Mouse (Mus musculus) hindbrain, embryonic 11.5 days (tissue): ENCODE measurements at regions not wholly inside any gene's neighbourhood (a gene's known extent, or its start where the extent isn't known, plus 50 kb on each side); places are given as distances from the start of the nearest gene placed in this dataset.

Experiments
- ATAC-seq: fragments of 200-750 bp; cut with Nextera tagmentation; 2 replicates; pipeline ENCODE4 v1.8.0; 2017; ENCODE audit warnings: mild to moderate bottlenecking, moderate TSS enrichment, moderate library complexity; ENCODE audit not compliant: low FRiP score
- DNase-seq: peaks from one replicate; pipeline ENCODE4 v3.0.0-alpha.2; 2015; ENCODE audit warnings: low spot score
- H3K27ac ChIP-seq: fragments of 300-500 bp; sonication (generic); 2 replicates; pipeline ENCODE4 v1.5.1; 2014; ENCODE audit warnings: mild to moderate bottlenecking, low read depth, low read length
- H3K27me3 ChIP-seq: fragments of 300-500 bp; sonication (generic); 2 replicates; pipeline ENCODE4 v1.6.1; 2014; ENCODE audit warnings: mild to moderate bottlenecking, low read length, moderate library complexity, mixed read lengths; ENCODE audit not compliant: control insufficient read depth, insufficient read depth
- H3K36me3 ChIP-seq: fragments of 300-500 bp; sonication (generic); 2 replicates; pipeline ENCODE4 v1.6.1; 2014; ENCODE audit warnings: mild to moderate bottlenecking, low read length, moderate library complexity, mixed read lengths; ENCODE audit not compliant: control insufficient read depth, insufficient read depth
- H3K4me1 ChIP-seq: fragments of 300-500 bp; sonication (generic); replicated peaks from 2 replicates; pipeline ENCODE4 v1.6.1; 2014; ENCODE audit warnings: low read length, mixed read lengths; ENCODE audit not compliant: control insufficient read depth, insufficient read depth
- H3K4me2 ChIP-seq: fragments of 300-500 bp; sonication (generic); replicated peaks from 2 replicates; pipeline ENCODE4 v1.6.1; 2014; ENCODE audit warnings: mild to moderate bottlenecking, low read depth, low read length
- H3K4me3 ChIP-seq: fragments of 300-500 bp; sonication (generic); 2 replicates; pipeline ENCODE4 v1.5.1; 2014; ENCODE audit warnings: low read depth, low read length
- H3K9ac ChIP-seq: fragments of 300-500 bp; sonication (generic); 2 replicates; pipeline ENCODE4 v1.6.1; 2014; ENCODE audit warnings: low read depth, low read length
- H3K9me3 ChIP-seq: fragments of 300-500 bp; sonication (generic); 2 replicates; pipeline ENCODE4 v1.6.1; 2016; ENCODE audit warnings: low read length; ENCODE audit not compliant: control insufficient read depth
- WGBS: fragments of 180-500 bp; shearing (Covaris S2); extraction: QIAGEN DNeasy Blood & Tissue Kit; methylation state at CpG from one replicate; pipeline ENCODE4 v1.1.7; 2014; 5-methylcytosine and 5-hydroxymethylcytosine counted together

DNA sequence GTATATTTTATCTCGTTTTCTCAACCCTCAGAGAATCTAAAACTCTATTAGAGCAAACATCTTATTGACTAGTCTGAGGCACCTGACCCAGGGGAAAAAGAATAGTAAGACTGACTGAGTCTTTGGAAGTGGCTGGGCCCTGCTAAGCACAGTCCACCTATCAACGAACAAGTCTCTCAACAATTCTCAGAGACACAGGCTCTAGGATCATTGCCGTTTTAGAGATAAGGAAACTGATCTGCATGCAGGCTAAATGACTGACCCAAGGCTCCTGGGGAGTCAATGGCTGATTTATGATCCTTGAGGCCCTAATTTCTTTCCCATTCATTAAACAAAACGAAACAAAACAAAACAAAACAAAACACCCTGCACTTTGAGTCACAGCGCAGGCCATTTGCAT is 150.4 kb upstream of the Slc24a2 start:
- Histone ChIP-seq H3K36me3 (no peaks in the 10 kb centered on the region), H3K27me3 (no peaks in the 10 kb centered on the region), H3K27ac (no peak overlapping the region), H3K4me2 (no peak overlapping the region), H3K9me3 (no peaks in the 10 kb centered on the region), H3K9ac (no peak overlapping the region), H3K4me1 (peaks cover 7% of the 10 kb centered on the region; the same call in 1 of the 2 replicates), H3K4me3 (no peak overlapping the region)
- no peak for ATAC-seq
- 58% methylated on average over 5 of the region's 5 CpGs for WGBS
- no peak for DNase-seq

DNA sequence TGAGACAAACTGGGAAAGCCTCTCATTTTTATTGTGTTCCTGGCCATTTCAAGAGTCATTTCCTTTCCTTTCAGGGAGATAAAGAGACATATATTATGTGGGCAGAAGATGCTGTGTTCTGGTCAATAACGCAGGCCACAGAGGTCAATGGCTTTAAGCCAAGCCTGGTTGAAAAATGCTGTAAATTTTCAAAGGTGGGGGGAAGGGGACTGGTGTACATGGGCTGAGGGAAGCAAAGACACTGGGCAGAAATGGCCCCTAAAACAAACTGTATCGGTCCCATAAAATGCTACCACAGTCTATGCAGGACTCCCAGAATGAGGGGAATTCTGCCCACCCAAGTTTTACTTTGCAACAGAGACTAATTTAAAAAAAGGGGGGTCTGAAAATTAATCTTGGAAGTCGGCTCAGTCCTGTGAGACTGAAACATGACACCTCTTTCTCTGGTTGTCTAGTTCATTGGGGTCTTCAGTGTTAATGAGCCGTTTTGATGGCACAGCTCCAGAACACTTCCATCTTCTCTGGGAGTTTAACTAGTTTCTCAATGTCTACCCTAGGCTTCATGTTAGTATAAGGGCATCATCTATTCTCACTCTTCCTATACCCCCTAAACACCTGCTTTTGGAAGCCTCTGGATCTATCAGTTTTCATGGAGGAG is 149.4 kb upstream of the Slc24a2 start:
- ATAC-seq, result no peak
- Histone ChIP-seq H3K4me3 (no peak overlapping the region), H3K36me3 (no peaks in the 10 kb centered on the region), H3K9ac (no peak overlapping the region), H3K27me3 (no peaks in the 10 kb centered on the region), H3K4me1 (peaks cover 5% of the 10 kb centered on the region; the same call in 1 of the 2 replicates), H3K27ac (no peak overlapping the region), H3K4me2 (no peak overlapping the region), H3K9me3 (no peaks in the 10 kb centered on the region)
- WGBS, result 60% methylated on average over 4 of the region's 4 CpGs
- DNase-seq, result no peak

DNA sequence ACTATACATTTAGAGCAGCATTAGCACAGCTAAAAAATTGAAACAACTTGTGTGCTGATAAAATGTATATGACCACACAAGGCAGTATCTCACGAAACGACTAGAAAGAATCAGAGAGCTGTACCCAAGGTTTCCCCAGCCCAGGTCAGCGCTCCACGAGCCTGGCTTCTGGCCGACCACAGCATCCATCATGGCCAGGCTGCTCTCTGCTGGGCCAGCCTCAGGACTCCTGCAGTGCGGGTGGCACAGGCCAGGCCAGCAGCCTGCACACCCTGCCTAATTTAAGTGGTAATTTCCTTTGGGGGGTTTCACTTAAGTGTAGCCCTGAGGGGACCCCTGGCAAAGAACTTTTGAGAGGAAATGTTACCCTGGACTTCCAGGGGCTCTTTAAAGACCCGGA is 141.7 kb upstream of the Slc24a2 start:
- ATAC-seq, result no peak
- no peaks in the 10 kb centered on the region for H3K27me3 ChIP-seq
- no peaks in the 10 kb centered on the region for H3K36me3 ChIP-seq
- H3K27ac ChIP-seq, result no peak overlapping the region
- H3K9me3 ChIP-seq, result no peaks in the 10 kb centered on the region
- DNase-seq, result no peak
- no peak overlapping the region for H3K4me2 ChIP-seq
- no peak overlapping the region for H3K9ac ChIP-seq
- WGBS, result 35% methylated on average over 7 of the region's 7 CpGs
- no peaks in the 10 kb centered on the region; the same call in 1 of the 2 replicates for H3K4me1 ChIP-seq
- no peak overlapping the region for H3K4me3 ChIP-seq

DNA sequence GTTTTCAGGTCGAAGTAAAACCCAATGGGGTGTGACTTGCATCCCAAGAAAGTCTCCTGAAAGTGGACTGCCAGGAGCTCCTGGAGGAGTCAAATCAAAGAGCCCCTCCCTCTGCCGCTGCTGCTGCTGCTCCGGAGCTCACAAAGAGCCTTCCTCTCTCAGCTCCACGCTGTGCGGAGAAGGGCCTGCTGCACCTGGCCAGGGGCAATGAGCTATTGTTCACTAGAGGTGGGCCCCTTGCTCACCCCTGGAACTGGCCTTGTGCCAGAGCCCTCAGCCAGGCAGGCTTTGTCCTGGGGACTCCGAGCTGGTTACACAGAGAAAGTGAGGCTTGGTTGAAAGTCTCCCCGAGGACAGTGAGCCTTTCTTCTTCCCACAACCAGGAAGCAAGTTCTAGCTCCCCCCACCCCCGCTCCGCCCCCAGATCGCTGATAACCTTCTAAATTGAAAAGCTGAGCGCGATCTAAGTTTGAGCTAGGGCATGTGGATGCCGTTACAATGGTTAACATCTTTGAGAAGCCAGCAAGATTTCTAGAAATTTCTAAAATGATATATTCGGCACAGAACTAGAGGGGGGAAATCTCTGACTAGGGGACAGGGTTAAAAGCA is 139.5 kb upstream of the Slc24a2 start:
- H3K4me1 ChIP-seq, result no peaks in the 10 kb centered on the region; the same call in 1 of the 2 replicates

DNA sequence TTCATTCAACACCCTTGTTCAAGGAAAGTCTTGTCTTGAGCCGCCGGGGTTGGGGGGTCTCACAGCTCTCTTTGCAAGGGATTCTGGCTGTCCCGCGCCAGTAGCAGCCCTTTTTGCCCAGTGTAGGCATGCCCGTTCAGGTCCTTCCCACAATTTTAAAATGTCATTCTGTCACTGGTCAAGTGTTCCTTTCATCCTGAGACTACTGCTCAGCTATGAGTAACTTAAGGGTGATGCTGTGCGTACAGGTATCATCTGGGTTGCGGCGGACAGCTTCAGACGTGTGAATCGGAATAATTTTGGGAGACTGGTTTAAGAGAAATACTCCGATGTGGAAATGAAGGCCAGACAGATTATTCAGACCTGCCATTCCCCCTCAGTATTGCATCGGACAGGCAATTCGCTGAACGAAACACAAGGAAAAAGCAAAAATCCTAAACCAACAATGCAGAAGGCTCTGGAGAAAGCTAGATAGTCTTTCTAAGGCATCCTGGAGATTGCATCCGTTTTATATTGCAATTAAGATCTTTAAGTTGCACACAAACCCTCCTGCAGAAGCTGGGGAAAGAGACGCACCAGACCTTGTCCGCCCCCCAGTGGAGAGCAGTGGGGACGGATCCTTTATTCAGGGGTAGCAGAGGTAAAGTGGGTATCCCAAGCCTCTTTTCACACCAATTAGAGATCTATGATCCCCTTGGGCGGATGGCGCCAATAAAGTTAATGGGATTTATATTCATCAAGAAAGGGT is 138.3 kb upstream of the Slc24a2 start:
- Histone ChIP-seq H3K27me3 (no peaks in the 10 kb centered on the region), H3K4me1 (no peaks in the 10 kb centered on the region; the same call in 1 of the 2 replicates), H3K9ac (peak overlapping the region; percentile 68), H3K4me2 (peak overlapping the region; percentile 44), H3K9me3 (no peaks in the 10 kb centered on the region), H3K27ac (peak overlapping the region; percentile 60), H3K4me3 (peak overlapping the region; percentile 32), H3K36me3 (no peaks in the 10 kb centered on the region)
- 8% methylated on average over 20 of the region's 20 CpGs for WGBS
- ATAC-seq (peak; percentile 82), DNase-seq (peak; percentile 82)

More for the DNA sequence above, 139.5 kb upstream of the Slc24a2 start:
- H3K36me3 ChIP-seq, result no peaks in the 10 kb centered on the region
- WGBS, result 15% methylated on average over 14 of the region's 14 CpGs
- no peak overlapping the region for H3K27ac ChIP-seq
- no peak overlapping the region for H3K9ac ChIP-seq
- DNase-seq (peak; percentile 65), ATAC-seq (peak; percentile 75)
- no peak overlapping the region for H3K4me3 ChIP-seq
- H3K27me3 ChIP-seq, result no peaks in the 10 kb centered on the region
- H3K4me2 ChIP-seq, result no peak overlapping the region
- H3K9me3 ChIP-seq, result no peaks in the 10 kb centered on the region

DNA sequence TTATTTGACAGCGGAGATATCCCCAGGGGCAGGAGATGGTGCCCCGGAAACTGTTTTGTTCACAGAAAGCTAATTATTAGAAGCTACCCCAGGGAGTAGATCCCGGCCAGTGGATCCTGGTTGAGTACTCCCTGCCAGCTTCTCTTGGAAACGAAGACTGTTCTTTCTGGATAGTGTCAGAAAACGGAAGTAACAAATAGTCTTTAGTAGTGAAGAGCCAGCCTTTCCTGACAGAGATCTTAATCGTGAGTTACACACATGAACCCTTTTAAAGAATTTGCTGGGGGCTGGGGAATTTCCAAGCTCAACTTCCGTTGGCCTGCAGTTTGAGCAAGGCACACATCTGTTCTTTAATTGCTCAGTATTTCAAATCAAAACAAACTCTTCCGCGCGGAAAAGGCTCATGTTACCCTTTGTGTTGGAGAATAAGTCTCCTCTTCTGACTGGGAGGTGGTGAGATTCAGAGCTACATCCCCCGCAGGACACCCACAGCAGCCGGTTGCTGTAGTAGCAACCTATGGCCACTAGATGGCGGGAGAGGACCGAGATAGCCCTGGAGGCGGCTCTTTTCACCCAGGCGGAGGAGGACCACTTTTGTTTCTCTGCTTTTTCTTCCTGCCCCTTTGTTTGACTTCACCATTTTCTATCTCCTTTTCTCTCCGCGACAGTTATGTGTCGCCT is 137.6 kb upstream of the Slc24a2 start:
- no peaks in the 10 kb centered on the region for H3K27me3 ChIP-seq
- H3K4me3 ChIP-seq, result peak overlapping the region; percentile 32
- DNase-seq (peak; percentile 91), ATAC-seq (peak; percentile 80)
- peak overlapping the region; percentile 68 for H3K9ac ChIP-seq
- H3K27ac ChIP-seq, result peak overlapping the region; percentile 60
- no peaks in the 10 kb centered on the region for H3K36me3 ChIP-seq
- H3K4me2 ChIP-seq, result peak overlapping the region; percentile 44
- no peaks in the 10 kb centered on the region for H3K9me3 ChIP-seq
- WGBS, result 12% methylated on average over 19 of the region's 19 CpGs
- no peaks in the 10 kb centered on the region; the same call in 1 of the 2 replicates for H3K4me1 ChIP-seq

DNA sequence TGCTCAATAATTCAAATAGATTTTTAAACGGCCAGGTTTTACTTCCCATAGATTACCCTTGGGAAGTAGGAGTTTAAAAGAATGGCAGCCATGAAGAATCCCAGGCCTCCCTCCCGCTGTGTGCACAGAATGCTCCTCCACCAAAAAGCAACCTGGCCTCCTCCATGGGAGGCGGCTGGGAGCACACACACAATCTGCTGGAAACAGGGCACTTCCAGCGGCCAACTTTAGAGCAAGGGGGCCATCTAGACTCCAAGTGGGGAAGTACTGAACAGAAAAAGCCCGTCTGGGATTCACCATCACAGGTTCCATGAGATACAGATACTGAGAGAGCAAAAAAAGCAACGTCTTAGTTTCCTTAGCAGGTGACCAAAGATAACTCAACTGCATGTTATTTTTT is 131.9 kb upstream of the Slc24a2 start:
- 13% methylated on average over 6 of the region's 6 CpGs for WGBS
- H3K36me3 ChIP-seq, result no peaks in the 10 kb centered on the region
- no peak overlapping the region for H3K9ac ChIP-seq
- H3K4me2 ChIP-seq, result no peak overlapping the region
- no peaks in the 10 kb centered on the region for H3K27me3 ChIP-seq
- no peak overlapping the region for H3K4me3 ChIP-seq
- H3K27ac ChIP-seq, result no peak overlapping the region
- H3K9me3 ChIP-seq, result no peaks in the 10 kb centered on the region
- DNase-seq (peak; percentile 53), ATAC-seq (peak; percentile 60; the same call in 1 of the 2 replicates)
- H3K4me1 ChIP-seq, result no peaks in the 10 kb centered on the region

DNA sequence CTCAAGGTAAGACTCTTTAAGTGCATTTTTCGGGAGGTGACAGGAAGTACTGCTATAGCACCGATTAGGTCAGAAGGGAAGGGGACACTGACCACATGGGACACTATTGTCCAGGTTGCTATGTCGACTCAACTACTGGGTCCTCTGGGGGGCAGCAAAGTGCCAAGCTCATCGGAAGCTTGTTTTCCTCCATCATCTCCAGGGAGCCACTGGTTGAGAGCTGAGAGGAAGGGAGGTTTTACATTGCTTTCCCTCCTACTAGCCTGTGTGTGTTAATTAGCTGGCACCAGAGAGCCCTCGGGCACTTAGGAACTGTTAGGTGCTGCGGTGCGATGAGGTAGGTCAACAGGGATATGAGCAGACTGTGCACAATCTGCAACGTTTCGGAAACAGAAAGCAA is 129.2 kb upstream of the Slc24a2 start:
- 57% methylated on average over 9 of the region's 9 CpGs for WGBS

More for the DNA sequence above, 129.2 kb upstream of the Slc24a2 start:
- Histone ChIP-seq H3K4me1 (no peaks in the 10 kb centered on the region), H3K27me3 (no peaks in the 10 kb centered on the region), H3K27ac (no peak overlapping the region), H3K9ac (no peak overlapping the region), H3K36me3 (no peaks in the 10 kb centered on the region), H3K4me2 (no peak overlapping the region), H3K4me3 (no peak overlapping the region), H3K9me3 (no peaks in the 10 kb centered on the region)
- ATAC-seq, result peak; percentile 12; the same call in 1 of the 2 replicates
- peak; percentile 34 for DNase-seq
